Mouse (Mus musculus): Measurements from ENCODE around the gene Adarb2. TPM values are rescaled to one million over a fixed set of nuclear protein-coding genes. Genes with fewer than 3 reads are reported as not detected.

Adarb2 gene
- total and polyA plus RNA-seq, 3 experiments = not detected

DNA sequence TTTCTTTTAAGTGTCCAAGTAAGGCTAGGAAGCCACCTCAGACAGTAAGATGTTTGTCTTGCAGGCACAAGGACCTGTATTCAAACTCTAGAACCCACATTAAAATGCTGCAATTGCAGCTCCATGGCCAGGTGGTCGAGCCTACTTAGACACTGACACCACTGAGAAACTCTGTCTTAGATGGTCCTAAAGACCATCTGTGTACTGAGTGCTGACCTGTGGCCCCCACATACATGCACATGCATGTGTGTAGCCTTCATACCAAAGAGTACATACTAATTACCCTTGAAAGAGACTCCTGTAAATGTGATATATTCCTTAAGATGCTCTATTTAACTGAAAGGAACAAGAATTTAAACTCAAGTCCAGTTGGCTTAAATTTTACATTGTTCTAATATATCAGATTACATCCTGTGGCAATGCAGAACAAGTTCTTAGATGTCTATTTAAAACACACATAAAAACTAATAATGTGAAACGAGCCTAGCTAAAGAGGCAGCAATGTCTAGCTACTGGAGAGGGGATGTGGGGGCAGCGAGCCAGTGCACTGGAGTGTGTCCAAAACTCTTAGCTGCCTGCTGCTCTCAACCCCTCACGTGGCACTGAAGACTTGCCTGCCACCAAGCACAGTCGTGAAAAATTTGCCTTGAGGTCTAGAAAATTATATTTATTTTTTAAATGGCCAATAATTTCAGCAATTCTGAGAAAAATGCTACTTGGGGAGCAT, 534.6 kb downstream of the Adarb2 start:
- H3K36me3 ChIP-seq (ENCODE audit: control insufficient read depth, insufficient read depth, low read length) = no peaks in the 10 kb centered on the region
- no peaks in the 10 kb centered on the region for H3K4me1 ChIP-seq (ENCODE audit: control insufficient read depth, insufficient read depth, low read length)
- TF ChIP-seq POLR2A (IDR thresholded peaks at IDR 0.05; ENCODE audit: insufficient read depth, low read depth, low read length) (no peak), CTCF (IDR thresholded peaks at IDR 0.05) (no peak), EP300 (IDR thresholded peaks at IDR 0.05; ENCODE audit: insufficient read depth, low read depth, low read length) (no peak)
- H3K9ac ChIP-seq (ENCODE audit: low read depth, low read length) = no peak overlapping the region
- no peak overlapping the region for H3K4me3 ChIP-seq
- H3K27ac ChIP-seq = no peak overlapping the region
- 44% methylated on average over 5 of the region's 5 CpGs for WGBS
- DNase-seq = no peak
- H3K27me3 ChIP-seq (ENCODE audit: control insufficient read depth, insufficient read depth, low read length) = no peaks in the 10 kb centered on the region
- intact Hi-C loops (cut with DNase I) = no loop called here
- no peaks in the 10 kb centered on the region for H3K79me2 ChIP-seq (replicated peaks; ENCODE audit: control insufficient read depth, insufficient read depth, low read length)

DNA sequence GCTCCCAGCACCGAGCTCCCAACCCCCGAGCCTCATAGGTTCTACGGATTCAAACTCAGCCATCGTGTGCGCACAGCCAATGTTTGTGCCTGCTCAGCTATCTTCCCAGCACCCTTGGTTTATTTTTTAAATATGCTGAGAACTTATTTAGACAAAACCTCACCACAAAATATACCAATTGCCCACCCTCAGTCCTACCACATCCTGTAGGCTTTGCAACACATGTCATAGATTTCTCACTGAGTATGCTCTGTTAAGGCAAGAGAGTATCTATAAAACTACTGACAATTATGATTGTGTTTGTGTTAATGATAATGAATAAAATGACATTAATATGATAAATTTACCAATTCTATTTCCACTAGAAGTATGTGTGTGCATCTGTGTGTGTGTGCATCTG, 540.1 kb downstream of the Adarb2 start:
- TF ChIP-seq EP300 (IDR thresholded peaks at IDR 0.05; ENCODE audit: insufficient read depth, low read depth, low read length) = no peak
- no peak for TF ChIP-seq POLR2A (IDR thresholded peaks at IDR 0.05; ENCODE audit: insufficient read depth, low read depth, low read length)
- TF ChIP-seq CTCF (IDR thresholded peaks at IDR 0.05) = no peak
- 83% methylated on average over 5 of the region's 5 CpGs for WGBS
- intact Hi-C loops (cut with DNase I) = no loop called here

DNA sequence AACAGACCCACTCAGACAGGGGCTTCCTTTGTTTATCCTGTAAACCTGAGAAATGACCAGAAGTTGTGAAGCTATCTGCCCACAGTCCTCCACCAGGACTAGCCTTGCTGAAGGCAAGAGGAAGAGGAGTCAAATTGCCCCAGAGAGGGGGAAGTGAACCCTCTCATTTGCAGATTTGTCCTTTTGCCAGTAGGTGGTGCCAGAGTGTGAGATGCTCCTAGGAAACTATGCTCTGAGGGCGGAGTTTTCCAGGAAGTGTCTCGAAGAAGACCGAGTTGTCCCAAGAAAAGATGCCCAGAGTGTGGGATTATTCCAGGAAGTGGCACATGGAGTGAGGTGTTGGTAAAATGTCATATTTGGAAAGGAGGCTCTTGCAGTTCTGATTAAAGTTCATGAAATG, 541.9 kb downstream of the Adarb2 start:
- WGBS = 26% methylated on average over 3 of the region's 3 CpGs
- no peaks in the 10 kb centered on the region for H3K79me2 ChIP-seq (replicated peaks; ENCODE audit: control insufficient read depth, insufficient read depth, low read length)
- H3K36me3 ChIP-seq (ENCODE audit: control insufficient read depth, insufficient read depth, low read length) = no peaks in the 10 kb centered on the region
- TF ChIP-seq EP300 (IDR thresholded peaks at IDR 0.05; ENCODE audit: insufficient read depth, low read depth, low read length) = no peak
- peak; percentile 69 for TF ChIP-seq CTCF (IDR thresholded peaks at IDR 0.05)
- no peak for TF ChIP-seq POLR2A (IDR thresholded peaks at IDR 0.05; ENCODE audit: insufficient read depth, low read depth, low read length)
- H3K4me3 ChIP-seq = no peak overlapping the region
- peak in 1 of 2 experiments; percentile 6 for DNase-seq
- intact Hi-C loops (cut with DNase I) = no loop called here
- no peak overlapping the region for H3K9ac ChIP-seq (ENCODE audit: low read depth, low read length)
- H3K27me3 ChIP-seq (ENCODE audit: control insufficient read depth, insufficient read depth, low read length) = no peaks in the 10 kb centered on the region
- no peak overlapping the region for H3K27ac ChIP-seq
- H3K4me1 ChIP-seq (ENCODE audit: control insufficient read depth, insufficient read depth, low read length) = no peaks in the 10 kb centered on the region

More for the DNA sequence above, 540.1 kb downstream of the Adarb2 start:
- H3K27ac ChIP-seq = no peak overlapping the region
- H3K27me3 ChIP-seq (ENCODE audit: control insufficient read depth, insufficient read depth, low read length) = no peaks in the 10 kb centered on the region
- no peaks in the 10 kb centered on the region for H3K4me1 ChIP-seq (ENCODE audit: control insufficient read depth, insufficient read depth, low read length)
- no peak overlapping the region for H3K4me3 ChIP-seq
- H3K9ac ChIP-seq (ENCODE audit: low read depth, low read length) = no peak overlapping the region
- no peaks in the 10 kb centered on the region for H3K79me2 ChIP-seq (replicated peaks; ENCODE audit: control insufficient read depth, insufficient read depth, low read length)
- H3K36me3 ChIP-seq (ENCODE audit: control insufficient read depth, insufficient read depth, low read length) = no peaks in the 10 kb centered on the region
- DNase-seq = no peak

DNA sequence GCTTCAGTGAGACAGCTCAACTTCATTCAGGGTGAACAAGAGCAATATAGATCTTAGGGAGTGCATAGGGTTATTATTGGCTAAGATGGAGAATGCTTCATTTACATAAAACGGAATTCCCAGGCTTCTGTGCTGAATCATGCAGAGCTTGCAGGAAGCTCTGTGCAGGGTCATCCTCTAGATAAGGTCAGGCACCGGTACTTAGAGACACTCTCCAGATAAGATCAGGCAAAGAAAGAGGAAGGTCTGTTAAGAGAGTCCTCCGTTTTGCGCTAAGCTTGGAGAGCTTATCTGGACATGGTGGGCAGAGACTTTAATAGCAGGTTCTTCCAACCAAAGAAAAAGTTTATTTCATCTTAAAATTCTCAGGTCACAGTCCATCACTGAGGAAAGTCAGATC, 542.9 kb downstream of the Adarb2 start:
- TF ChIP-seq POLR2A (IDR thresholded peaks at IDR 0.05; ENCODE audit: insufficient read depth, low read depth, low read length) = no peak
- TF ChIP-seq CTCF (IDR thresholded peaks at IDR 0.05) = no peak
- no peak for TF ChIP-seq EP300 (IDR thresholded peaks at IDR 0.05; ENCODE audit: insufficient read depth, low read depth, low read length)
- H3K36me3 ChIP-seq (ENCODE audit: control insufficient read depth, insufficient read depth, low read length) = no peaks in the 10 kb centered on the region
- no peak overlapping the region for H3K4me3 ChIP-seq
- 14% methylated on average over 4 of the region's 4 CpGs for WGBS
- no peaks in the 10 kb centered on the region for H3K27me3 ChIP-seq (ENCODE audit: control insufficient read depth, insufficient read depth, low read length)
- DNase-seq = no peak
- H3K27ac ChIP-seq = no peak overlapping the region
- no peaks in the 10 kb centered on the region for H3K4me1 ChIP-seq (ENCODE audit: control insufficient read depth, insufficient read depth, low read length)
- intact Hi-C loops (cut with DNase I) = no loop called here
- H3K79me2 ChIP-seq (replicated peaks; ENCODE audit: control insufficient read depth, insufficient read depth, low read length) = no peaks in the 10 kb centered on the region
- H3K9ac ChIP-seq (ENCODE audit: low read depth, low read length) = no peak overlapping the region

DNA sequence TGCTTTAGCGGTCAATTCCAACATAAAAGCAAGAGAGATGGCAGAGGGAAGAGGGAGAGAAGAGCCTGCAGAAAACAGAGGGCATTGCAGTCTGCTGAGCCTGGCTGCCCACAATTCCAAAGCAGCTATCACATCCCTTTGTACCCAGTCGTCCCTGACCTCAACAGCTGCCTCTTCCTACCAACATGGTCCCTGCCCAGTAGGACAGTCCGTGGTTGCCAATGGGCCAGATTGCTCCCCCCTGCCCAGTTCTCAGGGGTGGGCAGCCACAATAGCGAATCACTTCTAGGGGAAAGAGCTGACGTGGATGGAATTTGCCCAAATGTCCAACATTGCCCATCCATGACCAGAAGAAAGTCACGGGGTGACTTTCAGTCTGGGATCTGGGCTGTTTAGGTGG, 546.8 kb downstream of the Adarb2 start:
- no peaks in the 10 kb centered on the region for H3K27me3 ChIP-seq (ENCODE audit: control insufficient read depth, insufficient read depth, low read length)
- H3K4me3 ChIP-seq = no peak overlapping the region
- no peak overlapping the region for H3K27ac ChIP-seq
- no peaks in the 10 kb centered on the region for H3K4me1 ChIP-seq (ENCODE audit: control insufficient read depth, insufficient read depth, low read length)
- TF ChIP-seq POLR2A (IDR thresholded peaks at IDR 0.05; ENCODE audit: insufficient read depth, low read depth, low read length) (no peak), EP300 (IDR thresholded peaks at IDR 0.05; ENCODE audit: insufficient read depth, low read depth, low read length) (no peak), CTCF (IDR thresholded peaks at IDR 0.05) (no peak)
- H3K36me3 ChIP-seq (ENCODE audit: control insufficient read depth, insufficient read depth, low read length) = no peaks in the 10 kb centered on the region
- no peak for DNase-seq
- intact Hi-C loops (cut with DNase I) = no loop called here
- no peaks in the 10 kb centered on the region for H3K79me2 ChIP-seq (replicated peaks; ENCODE audit: control insufficient read depth, insufficient read depth, low read length)
- H3K9ac ChIP-seq (ENCODE audit: low read depth, low read length) = no peak overlapping the region
- WGBS = 72% methylated on average over 6 of the region's 6 CpGs

DNA sequence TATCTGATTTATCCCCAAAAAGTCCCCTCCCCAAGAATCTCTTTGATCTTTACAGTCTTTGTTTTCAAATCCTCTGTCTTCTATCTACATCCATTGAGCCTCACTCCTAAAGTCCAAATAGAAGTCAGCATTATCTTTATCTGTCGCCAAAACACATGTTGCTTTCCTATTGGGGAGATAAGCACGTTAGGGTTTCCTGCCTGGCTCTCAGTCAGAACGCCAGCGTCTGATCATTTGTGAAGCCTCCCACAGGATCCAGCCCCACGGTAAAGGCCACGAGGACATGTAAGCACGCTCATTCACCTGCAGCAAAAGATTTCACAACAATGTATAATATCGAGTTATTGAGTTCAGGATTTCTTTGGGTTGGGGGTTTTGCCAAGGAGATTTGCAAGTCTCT, 558.3 kb downstream of the Adarb2 start:
- Histone ChIP-seq H3K79me2 (replicated peaks; ENCODE audit: control insufficient read depth, insufficient read depth, low read length) (no peaks in the 10 kb centered on the region), H3K27me3 (ENCODE audit: control insufficient read depth, insufficient read depth, low read length) (no peaks in the 10 kb centered on the region), H3K36me3 (ENCODE audit: control insufficient read depth, insufficient read depth, low read length) (no peaks in the 10 kb centered on the region), H3K27ac (no peak overlapping the region), H3K4me3 (no peak overlapping the region), H3K4me1 (ENCODE audit: control insufficient read depth, insufficient read depth, low read length) (no peaks in the 10 kb centered on the region), H3K9ac (ENCODE audit: low read depth, low read length) (no peak overlapping the region)
- DNase-seq = no peak
- TF ChIP-seq EP300 (IDR thresholded peaks at IDR 0.05; ENCODE audit: insufficient read depth, low read depth, low read length) (no peak), CTCF (IDR thresholded peaks at IDR 0.05) (no peak), POLR2A (IDR thresholded peaks at IDR 0.05; ENCODE audit: insufficient read depth, low read depth, low read length) (no peak)
- 13% methylated on average over 8 of the region's 8 CpGs for WGBS
- intact Hi-C loops (cut with DNase I) = no loop called here

Measured in heart, adult 2 months (tissue).